Mouse (Mus musculus): ENCODE data around the gene Ubqln1.

Ubqln1 gene

GRCm38 (mm10) chr13:58215592-58216341, at the start of gene Ubqln1:
Gene Ubqln1, minus strand, starts transcription at chr13:58215653.
- peak; percentile 89 for DNase-seq (ENCODE audit: low spot score)

GRCm38 (mm10) chr13:58263546-58263945, 48.1 kb upstream of the Ubqln1 start:
- no peak for DNase-seq (ENCODE audit: low spot score)

GRCm38 (mm10) chr13:58261674-58262073, 46.2 kb upstream of the Ubqln1 start:
- no peak for DNase-seq (ENCODE audit: low spot score)

GRCm38 (mm10) chr13:58253268-58253667, 37.8 kb upstream of the Ubqln1 start:
- no peak for DNase-seq (ENCODE audit: low spot score)

GRCm38 (mm10) chr13:58248957-58249356, 33.5 kb upstream of the Ubqln1 start:
- DNase-seq (ENCODE audit: low spot score), result no peak

- DNase-seq (ENCODE audit: low spot score), result no peak
These were observed 21.1 kb upstream of the Ubqln1 start for GRCm38 (mm10) chr13:58236536-58236935.

GRCm38 (mm10) chr13:58232611-58233010, 17.2 kb upstream of the Ubqln1 start:
- DNase-seq (ENCODE audit: low spot score), result peak; percentile 43

GRCm38 (mm10) chr13:58232070-58232469, 16.6 kb upstream of the Ubqln1 start:
- DNase-seq (ENCODE audit: low spot score), result no peak

- DNase-seq (ENCODE audit: low spot score), result no peak
These were observed 13.2 kb upstream of the Ubqln1 start for GRCm38 (mm10) chr13:58228624-58229023.

GRCm38 (mm10) chr13:58225694-58226093, 10.2 kb upstream of the Ubqln1 start:
- no peak for DNase-seq (ENCODE audit: low spot score)

- no peak for DNase-seq (ENCODE audit: low spot score)
These were observed 4.8 kb upstream of the Ubqln1 start for GRCm38 (mm10) chr13:58220206-58220605.

- DNase-seq (ENCODE audit: low spot score), result no peak
These were observed 2.1 kb upstream of the Ubqln1 start for GRCm38 (mm10) chr13:58217536-58217935.

- no peak for DNase-seq (ENCODE audit: low spot score)
These were observed 942 bp upstream of the Ubqln1 start for GRCm38 (mm10) chr13:58216395-58216794.

- no peak for DNase-seq (ENCODE audit: low spot score)
These were observed 231 bp downstream of the Ubqln1 start for GRCm38 (mm10) chr13:58215253-58215591.

- DNase-seq (ENCODE audit: low spot score), result no peak
These were observed 854 bp downstream of the Ubqln1 start for GRCm38 (mm10) chr13:58214346-58215252.

GRCm38 (mm10) chr13:58213801-58214200, 1.7 kb downstream of the Ubqln1 start:
- DNase-seq (ENCODE audit: low spot score), result no peak

- DNase-seq (ENCODE audit: low spot score), result no peak
These were observed 2.9 kb downstream of the Ubqln1 start for GRCm38 (mm10) chr13:58212530-58212929.

GRCm38 (mm10) chr13:58210441-58210840, 5.0 kb downstream of the Ubqln1 start:
- no peak for DNase-seq (ENCODE audit: low spot score)

- DNase-seq (ENCODE audit: low spot score), result no peak
These were observed 9.4 kb downstream of the Ubqln1 start for GRCm38 (mm10) chr13:58206084-58206483.

GRCm38 (mm10) chr13:58204986-58205385, 10.5 kb downstream of the Ubqln1 start:
- DNase-seq (ENCODE audit: low spot score), result no peak

- no peak for DNase-seq (ENCODE audit: low spot score)
These were observed 11.3 kb downstream of the Ubqln1 start for GRCm38 (mm10) chr13:58204202-58204601.

GRCm38 (mm10) chr13:58202903-58203302, 12.6 kb downstream of the Ubqln1 start:
- DNase-seq (ENCODE audit: low spot score), result no peak

GRCm38 (mm10) chr13:58201908-58202307, 13.5 kb downstream of the Ubqln1 start:
- no peak for DNase-seq (ENCODE audit: low spot score)
